Mouse (Mus musculus) MEL (cell line): Measurements from ENCODE around the gene Sult6b2. TPM values are rescaled to one million over a fixed set of nuclear protein-coding genes. Genes with fewer than 3 reads are reported as not detected.

Experiments used
- DNase-seq: peaks from one replicate; pipeline ENCODE4 v3.0.0; 2011; ENCODE audit warnings: low read depth, low spot score
- H3K27ac ChIP-seq: 2 replicates; pipeline ENCODE4 v1.5.1; 2012; ENCODE audit warnings: low read depth, mild to moderate bottlenecking, control low read depth, low read length, moderate library complexity; ENCODE audit not compliant: control insufficient read depth
- H3K27me3 ChIP-seq, 2 experiments: fragments of 150-350 bp in 1 of 2; sonication (generic) in 1 of 2; 2 replicates each; pipeline ENCODE4 v1.6.1; 2012; ENCODE audit warnings: low read length in 2 of 2, mild to moderate bottlenecking in 2 of 2, improper control_type of control experiment in 1 of 2, moderate library complexity in 1 of 2; ENCODE audit not compliant: insufficient read depth in 2 of 2, control insufficient read depth in 1 of 2
- H3K36me3 ChIP-seq, 2 experiments: 2 replicates each; pipeline ENCODE4 v1.6.1; 2012 to 2014; ENCODE audit warnings: low read length in 2 of 2, improper control_type of control experiment in 1 of 2, inconsistent platforms in 1 of 2, mild to moderate bottlenecking in 1 of 2; ENCODE audit not compliant: insufficient read depth in 2 of 2, control insufficient read depth in 1 of 2
- H3K4me1 ChIP-seq, 2 experiments: fragments of 150-350 bp in 1 of 2; sonication (generic) in 1 of 2; 2 replicates each; pipeline ENCODE4 v1.6.1; 2012; ENCODE audit warnings: low read length in 2 of 2, improper control_type of control experiment in 1 of 2, mild to moderate bottlenecking in 1 of 2; ENCODE audit not compliant: insufficient read depth in 2 of 2, control insufficient read depth in 1 of 2
- H3K4me3 ChIP-seq, 2 experiments: fragments of 150-350 bp in 1 of 2; sonication (generic) in 1 of 2; 2 replicates each; pipeline ENCODE4 v1.5.1; 2012; ENCODE audit warnings: low read depth in 2 of 2, low read length in 2 of 2, mild to moderate bottlenecking in 2 of 2, moderate library complexity in 2 of 2, control low read depth in 1 of 2, improper control_type of control experiment in 1 of 2; ENCODE audit not compliant: control insufficient read depth in 1 of 2, insufficient read depth in 1 of 2
- H3K79me2 ChIP-seq: 2 replicates; pipeline ENCODE4 v1.6.1; 2012; ENCODE audit warnings: mild to moderate bottlenecking, low read length, moderate library complexity; ENCODE audit not compliant: control insufficient read depth, poor library complexity, insufficient read depth
- H3K9ac ChIP-seq: 2 replicates; pipeline ENCODE4 v1.6.1; 2012; ENCODE audit warnings: low read depth, mild to moderate bottlenecking, control low read depth, low read length, moderate library complexity; ENCODE audit not compliant: control insufficient read depth, poor library complexity, severe bottlenecking
- H3K9me3 ChIP-seq: fragments of 150-350 bp; sonication (generic); replicated peaks from 2 replicates; pipeline ENCODE4 v1.6.1; 2012; ENCODE audit warnings: mild to moderate bottlenecking, low read length, improper control_type of control experiment, moderate library complexity; ENCODE audit not compliant: insufficient read depth
- CHD1 ChIP-seq: IDR thresholded peaks from 2 replicates; pipeline ENCODE4 v1.6.1; 2012; ENCODE audit warnings: low read depth, mild to moderate bottlenecking, inconsistent platforms, low read length, improper control_type of control experiment
- CHD2 ChIP-seq: IDR thresholded peaks from 2 replicates; pipeline ENCODE4 v1.6.1; 2011; ENCODE audit warnings: low read length, improper control_type of control experiment
- CTCF ChIP-seq, 3 experiments: IDR thresholded peaks in 2 of 3; conservative IDR thresholded peaks in 1 of 3; 2 replicates each; pipeline ENCODE4 v1.5.1; 2011 to 2012; ENCODE audit warnings: low read length in 3 of 3, low read depth in 2 of 3, mild to moderate bottlenecking in 2 of 3, improper control_type of control experiment in 1 of 3, inconsistent platforms in 1 of 3, mixed read lengths in 1 of 3, moderate library complexity in 1 of 3; ENCODE audit not compliant: control insufficient read depth in 1 of 3, insufficient read depth in 1 of 3, poor library complexity in 1 of 3, severe bottlenecking in 1 of 3
- GABPA ChIP-seq: IDR thresholded peaks from 2 replicates; pipeline ENCODE4 v1.6.1; 2012; ENCODE audit warnings: low read depth, mild to moderate bottlenecking, inconsistent platforms, low read length, improper control_type of control experiment, moderate library complexity
- HCFC1 ChIP-seq: IDR thresholded peaks from 2 replicates; pipeline ENCODE4 v1.6.1; 2012; ENCODE audit warnings: low read depth, mild to moderate bottlenecking, inconsistent platforms, low read length, improper control_type of control experiment, moderate library complexity
- KAT2A ChIP-seq: conservative IDR thresholded peaks from 2 replicates; pipeline ENCODE4 v1.6.1; 2012; ENCODE audit warnings: low read depth, low read length, improper control_type of control experiment, inconsistent platforms
- MAX ChIP-seq: IDR thresholded peaks from 2 replicates; pipeline ENCODE4 v1.6.1; 2011; ENCODE audit warnings: low read length, improper control_type of control experiment
- MEF2A ChIP-seq: IDR thresholded peaks from 2 replicates; pipeline ENCODE4 v1.6.1; 2014; ENCODE audit warnings: low read depth, mild to moderate bottlenecking, inconsistent platforms, low read length, improper control_type of control experiment; ENCODE audit not compliant: poor library complexity, insufficient replicate concordance, severe bottlenecking; ENCODE audit errors: extremely low read depth
- MYB ChIP-seq: IDR thresholded peaks from 2 replicates; pipeline ENCODE4 v1.6.1; 2011; ENCODE audit warnings: mild to moderate bottlenecking, low read depth, low read length, improper control_type of control experiment
- MYC ChIP-seq: IDR thresholded peaks from 2 replicates; pipeline ENCODE4 v1.6.1; 2011; ENCODE audit warnings: low read depth, mild to moderate bottlenecking, low read length, improper control_type of control experiment, moderate library complexity
- POLR2AphosphoS2 ChIP-seq: IDR thresholded peaks from 2 replicates; pipeline ENCODE4 v1.6.1; 2011; ENCODE audit warnings: low read length, improper control_type of control experiment
- POLR2AphosphoS5 ChIP-seq: IDR thresholded peaks from 2 replicates; pipeline ENCODE4 v1.6.1; 2012; ENCODE audit warnings: low read depth, borderline replicate concordance, mild to moderate bottlenecking, inconsistent platforms, low read length, moderate library complexity, mixed read lengths
- RAD21 ChIP-seq: IDR thresholded peaks from 2 replicates; pipeline ENCODE4 v1.6.1; 2011; ENCODE audit warnings: mild to moderate bottlenecking, low read depth, low read length, improper control_type of control experiment
- RCOR1 ChIP-seq: IDR thresholded peaks from 2 replicates; pipeline ENCODE4 v1.6.1; 2012; ENCODE audit warnings: low read depth, mild to moderate bottlenecking, inconsistent platforms, low read length, improper control_type of control experiment
- SMC3 ChIP-seq: IDR thresholded peaks from 2 replicates; pipeline ENCODE4 v1.6.1; 2011; ENCODE audit warnings: low read depth, low read length, improper control_type of control experiment
- TAL1 ChIP-seq: IDR thresholded peaks from 2 replicates; pipeline ENCODE4 v1.6.1; 2012; ENCODE audit warnings: mild to moderate bottlenecking, inconsistent platforms, low read length, moderate library complexity, mixed read lengths
- TBP ChIP-seq: IDR thresholded peaks from 2 replicates; pipeline ENCODE4 v1.8.0; 2011; ENCODE audit warnings: low read depth, low read length, improper control_type of control experiment
- TCF12 ChIP-seq: IDR thresholded peaks from 2 replicates; pipeline ENCODE4 v1.6.1; 2014; ENCODE audit warnings: low read depth, mild to moderate bottlenecking, inconsistent platforms, low read length, improper control_type of control experiment, moderate library complexity
- USF2 ChIP-seq, 2 experiments: IDR thresholded peaks; 2 replicates each; pipeline ENCODE4 v1.6.1; 2011 to 2012; ENCODE audit warnings: improper control_type of control experiment in 2 of 2, low read length in 2 of 2, borderline replicate concordance in 1 of 2, inconsistent platforms in 1 of 2, low read depth in 1 of 2, mild to moderate bottlenecking in 1 of 2; ENCODE audit not compliant: insufficient read depth in 1 of 2
- ZKSCAN1 ChIP-seq: IDR thresholded peaks from 2 replicates; pipeline ENCODE4 v1.6.1; 2012; ENCODE audit warnings: low read depth, mild to moderate bottlenecking, inconsistent platforms, low read length, improper control_type of control experiment, moderate library complexity
- ZMIZ1 ChIP-seq: IDR thresholded peaks from 2 replicates; pipeline ENCODE4 v1.6.1; 2012; ENCODE audit warnings: low read depth, mild to moderate bottlenecking, inconsistent platforms, low read length, improper control_type of control experiment, moderate library complexity
- polyA plus RNA-seq, 2 experiments: library from polyadenylated mRNA; stranded (reverse) in 1 of 2; unstranded in 1 of 2; fragments of >175 nt in 1 of 2; fragments of >200 nt in 1 of 2; gene quantifications; 2 replicates each; pipeline versions ENCODE4 v1.2.1 to v1.2.4; 2012; ENCODE audit warnings: low replicate concordance in 2 of 2, low read depth in 1 of 2; ENCODE audit not compliant: insufficient read length in 2 of 2, insufficient read depth in 1 of 2, missing spikeins in 1 of 2
- total RNA-seq: library from RNA; depleted of rRNA; stranded (reverse); fragments of 300-350 nt; gene quantifications from 2 replicates; pipeline ENCODE4 v1.2.3, GENCODE M21; 2012

Sult6b2 gene
- total and polyA plus RNA-seq, 3 experiments = 0.07 TPM; not detected in 2

DNA sequence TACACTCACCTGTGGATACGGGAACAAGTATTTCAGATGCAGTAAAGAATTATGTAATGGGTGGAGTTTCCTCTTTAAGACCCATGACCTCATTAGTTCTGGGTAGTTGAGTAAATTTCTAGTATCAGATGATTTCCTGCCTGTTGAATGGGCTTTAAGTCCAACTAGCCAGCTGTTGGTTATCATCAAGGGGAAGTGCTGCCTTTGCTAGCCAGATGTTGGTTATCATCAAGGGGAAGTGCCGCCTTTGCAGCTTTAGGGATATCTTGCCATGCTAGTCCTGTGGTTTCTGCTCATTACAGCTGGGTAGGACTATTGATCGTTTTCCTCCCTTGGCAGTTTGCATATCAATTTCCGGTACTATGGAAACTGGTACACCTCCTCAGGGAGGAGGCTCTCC, 2.0 kb upstream of the Sult6b2 start (continued):
- TF ChIP-seq POLR2AphosphoS5 (no peak), MYC (peak; percentile 59), RAD21 (no peak), TBP (no peak), MAX (no peak), CHD1 (no peak), CTCF (IDR thresholded peaks at IDR 0.05 in 2 of 3, conservative IDR thresholded peaks at IDR 0.05 in 1 of 3; ENCODE audit: control insufficient read depth in 1 of 3, insufficient read depth in 1 of 3, low read depth in 2 of 3, low read length in 3 of 3, poor library complexity in 1 of 3, severe bottlenecking in 1 of 3) (no peak), ZMIZ1 (no peak), SMC3 (no peak), GABPA (no peak)

DNA sequence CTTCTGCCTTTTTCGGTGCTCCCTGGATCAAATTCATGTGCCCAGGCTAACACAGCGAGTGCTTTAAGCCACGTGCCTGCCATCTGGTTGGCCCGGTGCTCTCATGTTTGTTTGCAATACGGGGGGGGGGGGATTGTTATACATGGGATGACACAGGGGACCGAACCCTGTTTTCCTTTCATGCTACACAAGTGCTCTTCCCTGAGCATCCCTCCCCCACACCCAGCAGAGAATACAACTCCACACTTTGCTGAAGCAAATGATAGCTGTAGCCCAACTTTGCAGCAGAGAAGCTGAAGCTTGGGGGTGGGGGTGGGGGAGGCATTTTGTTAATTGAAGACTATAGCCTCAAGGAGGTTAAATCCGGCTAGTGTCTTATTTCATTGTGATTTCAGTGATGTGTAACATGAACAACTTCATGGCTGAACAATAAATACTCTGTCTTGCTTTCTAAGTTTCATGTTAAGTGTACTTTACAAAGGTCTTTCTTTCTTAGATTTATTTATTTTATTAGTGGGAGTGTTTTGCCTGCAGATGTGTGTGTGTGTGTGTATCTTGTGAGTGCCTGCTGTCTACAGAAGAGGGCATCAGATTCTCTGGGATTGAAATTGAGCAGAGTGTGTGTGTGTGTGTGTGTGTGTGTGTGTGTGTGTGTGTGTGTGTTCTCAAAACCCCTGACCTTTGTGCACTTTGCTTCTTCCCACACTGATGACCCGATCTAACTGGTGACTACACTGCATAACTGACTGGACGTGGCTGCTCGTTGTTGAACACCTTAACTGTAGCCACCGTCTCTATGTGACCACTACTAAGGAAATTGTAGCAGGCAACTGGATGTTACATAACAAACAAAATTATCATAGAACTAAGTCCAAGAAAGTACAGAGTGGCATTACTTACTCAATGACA, 1.4 kb downstream of the Sult6b2 start:
- H3K79me2 ChIP-seq = no peaks in the 10 kb centered on the region
- TF ChIP-seq MEF2A (no peak), MYC (no peak), CHD1 (no peak), GABPA (no peak), TAL1 (no peak)
- H3K4me3 ChIP-seq = no peak overlapping the region
- peaks cover 8 to 26% of the 10 kb centered on the region in 2 experiments for H3K4me1 ChIP-seq
- H3K27me3 ChIP-seq = no peaks in the 10 kb centered on the region
- no peak for DNase-seq
- H3K36me3 ChIP-seq = peaks cover 0 to 15% of the 10 kb centered on the region in 2 experiments; a peak in 2 of 4 replicates
- no peaks in the 10 kb centered on the region for H3K9me3 ChIP-seq
- no peak overlapping the region for H3K27ac ChIP-seq
- H3K9ac ChIP-seq = no peak overlapping the region

DNA sequence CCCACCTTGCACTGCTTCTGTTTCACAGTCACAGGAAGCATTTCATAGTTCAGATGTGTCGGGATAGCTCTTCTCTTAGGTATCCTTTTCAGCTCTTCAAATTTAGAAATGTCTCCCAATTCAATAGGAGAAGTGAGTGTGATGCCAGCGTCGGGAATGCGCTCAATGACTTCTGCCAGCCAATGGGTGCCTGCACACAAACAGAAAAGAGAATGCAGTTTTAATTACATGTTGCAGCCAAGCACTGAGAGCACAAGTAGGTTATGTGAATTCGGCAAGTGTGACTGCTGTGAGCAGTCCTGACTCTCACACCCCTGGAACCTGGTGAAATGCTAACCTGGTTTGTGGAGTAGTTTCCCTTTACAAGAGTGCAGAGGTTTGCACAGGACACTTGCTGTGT, 2.6 kb downstream of the Sult6b2 start:
- H3K79me2 ChIP-seq = no peaks in the 10 kb centered on the region
- H3K9me3 ChIP-seq = no peaks in the 10 kb centered on the region
- peaks cover 6 to 23% of the 10 kb centered on the region in 2 experiments for H3K4me1 ChIP-seq
- no peak overlapping the region for H3K4me3 ChIP-seq
- no peak overlapping the region for H3K27ac ChIP-seq
- no peaks in the 10 kb centered on the region for H3K27me3 ChIP-seq
- H3K36me3 ChIP-seq = peaks cover 0 to 9% of the 10 kb centered on the region in 2 experiments; a peak in 2 of 4 replicates
- TF ChIP-seq USF2 (IDR thresholded peaks at IDR 0.05; ENCODE audit: borderline replicate concordance in 1 of 2, insufficient read depth in 1 of 2, low read depth in 1 of 2, low read length in 2 of 2) (no peak), CHD2 (no peak), RAD21 (no peak), TCF12 (no peak), CHD1 (no peak), MYB (no peak), TAL1 (no peak), KAT2A (no peak), HCFC1 (no peak), ZMIZ1 (no peak), POLR2AphosphoS2 (no peak), RCOR1 (no peak), GABPA (no peak), ZKSCAN1 (no peak)
- no peak for DNase-seq
- H3K9ac ChIP-seq = no peak overlapping the region
